Mouse (Mus musculus) neural tube, embryonic 14.5 days (tissue): Measurements from ENCODE around the gene Gpr180. TPM values are rescaled to one million over a fixed set of nuclear protein-coding genes. Genes with fewer than 3 reads are reported as not detected.

Source experiments
- ATAC-seq: fragments of 200-750 bp; cut with Nextera tagmentation; 2 replicates; pipeline ENCODE4 v1.8.0; 2017; ENCODE audit warnings: low read depth, mild to moderate bottlenecking, moderate TSS enrichment, moderate library complexity
- H3K27ac ChIP-seq: fragments of 300-500 bp; sonication (generic); 2 replicates; pipeline ENCODE4 v1.5.1; 2014; ENCODE audit warnings: low read depth, mild to moderate bottlenecking, control low read depth, low read length, moderate library complexity, mixed read lengths
- H3K27me3 ChIP-seq: fragments of 300-500 bp; sonication (generic); 2 replicates; pipeline ENCODE4 v1.6.1; 2014; ENCODE audit warnings: low read length; ENCODE audit not compliant: control insufficient read depth, insufficient read depth
- H3K36me3 ChIP-seq: fragments of 300-500 bp; sonication (generic); 2 replicates; pipeline ENCODE4 v1.6.1; 2014; ENCODE audit warnings: low read length, mixed read lengths; ENCODE audit not compliant: control insufficient read depth, insufficient read depth
- H3K4me1 ChIP-seq: fragments of 300-500 bp; sonication (generic); 2 replicates; pipeline ENCODE4 v1.6.1; 2014; ENCODE audit warnings: low read length; ENCODE audit not compliant: control insufficient read depth, insufficient read depth
- H3K4me2 ChIP-seq: fragments of 300-500 bp; sonication (generic); 2 replicates; pipeline ENCODE4 v1.6.1; 2014; ENCODE audit warnings: mild to moderate bottlenecking, low read depth, low read length, control low read depth
- H3K4me3 ChIP-seq: fragments of 300-500 bp; sonication (generic); 2 replicates; pipeline ENCODE4 v1.5.1; 2014; ENCODE audit warnings: low read depth, low read length, control low read depth, mixed read lengths
- H3K9ac ChIP-seq: fragments of 300-500 bp; sonication (generic); replicated peaks from 2 replicates; pipeline ENCODE4 v1.6.1; 2014; ENCODE audit warnings: low read depth, mild to moderate bottlenecking, control low read depth, low read length, mixed read lengths
- H3K9me3 ChIP-seq: fragments of 300-500 bp; sonication (generic); 2 replicates; pipeline ENCODE4 v1.6.1; 2016; ENCODE audit warnings: low read length; ENCODE audit not compliant: control insufficient read depth
- WGBS: fragments of 180-500 bp; shearing (Covaris S2); extraction: QIAGEN DNeasy Blood & Tissue Kit; methylation state at CpG from one replicate; pipeline ENCODE4 v1.1.7; 2014; 5-methylcytosine and 5-hydroxymethylcytosine counted together
- polyA plus RNA-seq: library from polyadenylated mRNA; unstranded; fragments of >200 nt; fragmentation: Nextera tagmentation; extraction: Ambion mirVana; gene quantifications from 2 replicates; pipeline ENCODE4 v1.2.1, GENCODE M21; 2014

The Gpr180 gene
- polyA plus RNA-seq, 1 experiment from 2014 or later, result 47.6 TPM

GRCm38 (mm10) chr14:118124129-118124528 lies 12.8 kb upstream of the Gpr180 start:
- no peak overlapping the region for H3K9ac ChIP-seq
- 94% methylated on average over 5 of the region's 5 CpGs for WGBS
- H3K36me3 ChIP-seq, result peaks cover 18% of the 10 kb centered on the region

GRCm38 (mm10) chr14:118124771-118125170 lies 12.2 kb upstream of the Gpr180 start:
- H3K9ac ChIP-seq, result no peak overlapping the region
- no peak overlapping the region for H3K4me3 ChIP-seq
- H3K9me3 ChIP-seq, result no peaks in the 10 kb centered on the region
- H3K4me1 ChIP-seq, result no peaks in the 10 kb centered on the region
- H3K4me2 ChIP-seq, result no peak overlapping the region
- H3K27me3 ChIP-seq, result no peaks in the 10 kb centered on the region
- no peak for ATAC-seq
- WGBS, result 86% methylated on average over 4 of the region's 4 CpGs
- H3K27ac ChIP-seq, result no peak overlapping the region
- peaks cover 17% of the 10 kb centered on the region for H3K36me3 ChIP-seq

More at GRCm38 (mm10) chr14:118124129-118124528, 12.8 kb upstream of the Gpr180 start:
- ATAC-seq, result no peak
- Histone ChIP-seq H3K27me3 (no peaks in the 10 kb centered on the region), H3K4me3 (no peak overlapping the region), H3K4me2 (no peak overlapping the region), H3K4me1 (no peaks in the 10 kb centered on the region), H3K9me3 (no peaks in the 10 kb centered on the region), H3K27ac (no peak overlapping the region)

DNA sequence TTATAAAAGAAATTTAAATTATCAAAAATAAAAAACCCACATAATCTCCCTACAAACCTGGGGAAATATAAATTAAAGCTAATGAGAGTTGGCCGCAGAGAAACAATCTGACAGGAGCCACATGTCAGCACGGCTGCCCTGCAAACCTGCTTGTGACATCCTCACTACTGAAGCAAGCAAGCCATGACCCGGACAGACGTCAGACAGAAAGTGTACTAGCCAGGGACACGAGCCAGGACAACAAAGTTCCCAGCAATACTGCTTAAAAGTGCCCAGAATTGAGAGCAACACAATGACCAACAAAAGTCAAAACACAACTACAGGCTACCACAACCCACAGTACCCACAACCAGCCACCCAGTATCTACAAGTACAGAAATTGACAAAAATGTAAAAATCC lies 10.7 kb upstream of the Gpr180 start:
- ATAC-seq, result no peak
- H3K9ac ChIP-seq, result no peak overlapping the region
- no peak overlapping the region for H3K4me3 ChIP-seq
- peaks cover under 1% of the 10 kb centered on the region; the same call in 1 of the 2 replicates for H3K4me1 ChIP-seq
- no peak overlapping the region for H3K4me2 ChIP-seq
- 95% methylated on average over 5 of the region's 5 CpGs for WGBS
- no peaks in the 10 kb centered on the region for H3K27me3 ChIP-seq
- no peaks in the 10 kb centered on the region for H3K9me3 ChIP-seq
- H3K27ac ChIP-seq, result no peak overlapping the region
- H3K36me3 ChIP-seq, result peaks cover 17% of the 10 kb centered on the region

GRCm38 (mm10) chr14:118131472-118131871 lies 5.5 kb upstream of the Gpr180 start:
- peak overlapping the region; percentile 72 for H3K4me2 ChIP-seq
- ATAC-seq, result no peak
- no peaks in the 10 kb centered on the region for H3K27me3 ChIP-seq
- peak overlapping the region; percentile 67 for H3K4me3 ChIP-seq
- H3K27ac ChIP-seq, result no peak overlapping the region
- peaks cover 6% of the 10 kb centered on the region for H3K4me1 ChIP-seq
- peaks cover 7% of the 10 kb centered on the region; the same call in 1 of the 2 replicates for H3K36me3 ChIP-seq
- 88% methylated on average over 7 of the region's 7 CpGs for WGBS
- H3K9me3 ChIP-seq, result no peaks in the 10 kb centered on the region
- no peak overlapping the region for H3K9ac ChIP-seq

GRCm38 (mm10) chr14:118131931-118132641 lies 4.9 kb upstream of the Gpr180 start:
- no peaks in the 10 kb centered on the region for H3K9me3 ChIP-seq

GRCm38 (mm10) chr14:118132642-118132977 lies 4.3 kb upstream of the Gpr180 start, which contains the start of gene Tgds:
TSS of gene Tgds (minus strand) at chr14:118132755.
- Histone ChIP-seq H3K4me1 (peaks cover 7% of the 10 kb centered on the region), H3K4me2 (peak within 1 kb of the TSS; percentile 72), H3K27me3 (no peaks in the 10 kb centered on the region), H3K36me3 (0 out of 2 replicates have a peak, but pooled peaks cover 5% of the 10 kb centered on the region), H3K9me3 (no peaks in the 10 kb centered on the region), H3K9ac (peak within 1 kb of the TSS; percentile 69), H3K27ac (peak within 1 kb of the TSS; percentile 31; the same call in 1 of the 2 replicates), H3K4me3 (peak within 1 kb of the TSS; percentile 67)
- WGBS, result under 1% methylated on average over 28 of the region's 28 CpGs
- peak; percentile 79 for ATAC-seq

More at GRCm38 (mm10) chr14:118131931-118132641, 4.9 kb upstream of the Gpr180 start:
- Histone ChIP-seq H3K4me3 (peak overlapping the region; percentile 67), H3K4me2 (peak overlapping the region; percentile 72), H3K4me1 (peaks cover 6% of the 10 kb centered on the region), H3K27ac (peak overlapping the region; percentile 31; the same call in 1 of the 2 replicates), H3K36me3 (0 out of 2 replicates have a peak, but pooled peaks cover 5% of the 10 kb centered on the region), H3K9ac (peak overlapping the region; percentile 69), H3K27me3 (no peaks in the 10 kb centered on the region)
- 13% methylated on average over 21 of the region's 21 CpGs for WGBS
- ATAC-seq, result peak; percentile 15

DNA sequence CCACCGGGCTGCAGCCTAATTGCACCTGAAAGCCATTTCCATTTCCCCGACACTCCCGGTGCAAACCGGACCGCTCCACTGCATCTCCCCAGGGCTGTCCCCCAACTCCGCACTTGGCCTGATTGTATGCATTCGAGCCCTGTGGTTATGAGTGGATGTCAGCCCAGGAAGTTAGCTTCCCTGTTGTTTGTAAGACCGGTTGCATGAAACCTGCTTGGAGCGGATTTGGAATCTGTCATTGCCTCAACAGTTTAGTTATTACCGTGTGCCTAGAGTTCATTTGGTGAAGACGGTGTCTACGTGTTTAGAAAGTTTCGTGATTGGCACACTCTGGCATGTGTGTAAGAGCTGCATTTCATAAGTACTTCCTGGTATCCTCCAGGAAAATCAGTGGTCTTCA lies 529 bp downstream of the Gpr180 start:
- H3K27me3 ChIP-seq, result no peaks in the 10 kb centered on the region
- peaks cover 10% of the 10 kb centered on the region for H3K4me1 ChIP-seq
- no peaks in the 10 kb centered on the region for H3K9me3 ChIP-seq
- peaks cover 6% of the 10 kb centered on the region; the same call in 1 of the 2 replicates for H3K36me3 ChIP-seq
- H3K27ac ChIP-seq, result peak overlapping the region; percentile 77
- H3K9ac ChIP-seq, result peak overlapping the region; percentile 87
- WGBS, result 1% methylated on average over 13 of the region's 13 CpGs
- H3K4me3 ChIP-seq, result peak overlapping the region; percentile 84
- ATAC-seq, result peak; percentile 21; the same call in 1 of the 2 replicates
- peak overlapping the region; percentile 86 for H3K4me2 ChIP-seq

- no peak overlapping the region for H3K4me2 ChIP-seq
- ATAC-seq, result no peak
- no peak overlapping the region for H3K4me3 ChIP-seq
- H3K27ac ChIP-seq, result no peak overlapping the region
- peaks cover 6% of the 10 kb centered on the region; the same call in 1 of the 2 replicates for H3K36me3 ChIP-seq
- peaks cover 10% of the 10 kb centered on the region for H3K4me1 ChIP-seq
- no peaks in the 10 kb centered on the region for H3K27me3 ChIP-seq
- H3K9ac ChIP-seq, result no peak overlapping the region
- no peaks in the 10 kb centered on the region for H3K9me3 ChIP-seq
- WGBS, result 96% methylated on average over 5 of the region's 5 CpGs
These were observed 5.3 kb downstream of the Gpr180 start for GRCm38 (mm10) chr14:118142283-118142682.

GRCm38 (mm10) chr14:118148046-118148445 lies 11.1 kb downstream of the Gpr180 start:
- H3K9me3 ChIP-seq, result no peaks in the 10 kb centered on the region
- WGBS, result 93% methylated on average over 13 of the region's 13 CpGs
- H3K36me3 ChIP-seq, result 0 out of 2 replicates have a peak, but pooled peaks cover 3% of the 10 kb centered on the region
- H3K9ac ChIP-seq, result no peak overlapping the region
- H3K4me1 ChIP-seq, result no peaks in the 10 kb centered on the region
- no peak overlapping the region for H3K4me3 ChIP-seq
- no peaks in the 10 kb centered on the region for H3K27me3 ChIP-seq
- no peak overlapping the region for H3K4me2 ChIP-seq
- no peak for ATAC-seq
- H3K27ac ChIP-seq, result no peak overlapping the region
